Comparison of ENCODE assay signal across 13 mouse cellular contexts in genomic region chr4:92931272-92931671, GRCm38 (mm10).
"Had no signal": no experiment of that assay in that cellular context is flagged by ENCODE, and none has a peak within 500 bp of the region (broad histone marks: within the 10 kb centered on the region; RNA-seq: fewer than 3 reads in every experiment).

No protein-coding gene starts in this region.

- DNase-seq: kidney, adult 18-20 months; kidney, adult 9 months; kidney, postnatal 25 days; layer of hippocampus, postnatal 36 days; liver; liver, embryonic 13.5 days; lung, adult 2 months; lung, postnatal 14 days; lung, postnatal 4 days; midbrain, embryonic 14.5 days; thymus, adult 2 months; thymus, postnatal 14 days; thymus, postnatal 4 days had no signal
